Mouse (Mus musculus) myocyte (in vitro differentiated cells): ENCODE data around the gene Psmd11. TPM values are rescaled to one million over a fixed set of nuclear protein-coding genes. Genes with fewer than 3 reads are reported as not detected.

Experiments
- H3K27me3 ChIP-seq: one replicate; pipeline ENCODE4 v1.6.1; 2011; ENCODE audit not compliant: control insufficient read depth, insufficient read depth, insufficient read length
- H3K36me3 ChIP-seq: one replicate; pipeline ENCODE4 v1.6.1; 2011; ENCODE audit not compliant: control insufficient read depth, insufficient read depth
- H3K4me2 ChIP-seq: one replicate; pipeline ENCODE4 v1.6.1; 2011; ENCODE audit warnings: low read depth, control low read depth
- H3K4me3 ChIP-seq: one replicate; pipeline ENCODE4 v1.5.1; 2011; ENCODE audit warnings: mild to moderate bottlenecking, control low read depth, moderate library complexity
- H3K79me2 ChIP-seq: one replicate; pipeline ENCODE4 v1.6.1; 2011; ENCODE audit not compliant: control insufficient read depth, insufficient read depth
- H3ac ChIP-seq: one replicate; pipeline ENCODE4 v1.6.1; 2011; ENCODE audit not compliant: control insufficient read depth, insufficient read length
- CEBPB ChIP-seq: IDR thresholded peaks from 2 replicates; pipeline ENCODE4 v1.6.1; 2011; ENCODE audit warnings: mild to moderate bottlenecking, moderate library complexity; ENCODE audit not compliant: poor library complexity, insufficient read depth, severe bottlenecking
- E2F4 ChIP-seq: IDR thresholded peaks from one replicate; pipeline ENCODE4 v1.6.1; 2011; ENCODE audit warnings: mild to moderate bottlenecking, control low read depth, moderate library complexity; ENCODE audit not compliant: insufficient read depth
- MAX ChIP-seq: IDR thresholded peaks from one replicate; pipeline ENCODE4 v1.6.1; 2011; ENCODE audit warnings: low read depth, mild to moderate bottlenecking, control low read depth
- MYOD1 ChIP-seq, 3 experiments: IDR thresholded peaks; one replicate each; pipeline ENCODE4 v1.6.1; 2011; ENCODE audit warnings: control low read depth in 2 of 3, low read depth in 2 of 3, mild to moderate bottlenecking in 2 of 3, moderate library complexity in 1 of 3; ENCODE audit not compliant: insufficient read length in 2 of 3, control insufficient read depth in 1 of 3
- MYOG ChIP-seq, 3 experiments: IDR thresholded peaks; one replicate each; pipeline ENCODE4 v1.6.1; 2011; ENCODE audit warnings: control low read depth in 2 of 3, low read depth in 2 of 3, mild to moderate bottlenecking in 2 of 3; ENCODE audit not compliant: insufficient read length in 2 of 3, control insufficient read depth in 1 of 3, insufficient read depth in 1 of 3
- POLR2A ChIP-seq: IDR thresholded peaks from one replicate; pipeline ENCODE4 v1.6.1; 2011; ENCODE audit warnings: low read depth, mild to moderate bottlenecking, control low read depth, moderate library complexity; ENCODE audit not compliant: insufficient read length
- POLR2AphosphoS2 ChIP-seq: IDR thresholded peaks from one replicate; pipeline ENCODE4 v1.6.1; 2011; ENCODE audit warnings: low read depth, control low read depth; ENCODE audit not compliant: insufficient read length
- REST ChIP-seq: IDR thresholded peaks from one replicate; pipeline ENCODE4 v1.6.1; 2011; ENCODE audit warnings: mild to moderate bottlenecking, control low read depth, moderate library complexity; ENCODE audit not compliant: insufficient read depth, insufficient read length
- SRF ChIP-seq: IDR thresholded peaks from one replicate; pipeline ENCODE4 v1.6.1; 2011; ENCODE audit warnings: low read depth; ENCODE audit not compliant: control insufficient read depth, insufficient read length
- TCF12 ChIP-seq: IDR thresholded peaks from one replicate; pipeline ENCODE4 v1.6.1; 2011; ENCODE audit warnings: mild to moderate bottlenecking, control low read depth; ENCODE audit not compliant: poor library complexity, insufficient read depth, severe bottlenecking
- TCF3 ChIP-seq: IDR thresholded peaks from one replicate; pipeline ENCODE4 v1.6.1; 2011; ENCODE audit warnings: low read depth, control low read depth; ENCODE audit not compliant: insufficient read length
- USF1 ChIP-seq: IDR thresholded peaks from one replicate; pipeline ENCODE4 v1.6.1; 2011; ENCODE audit warnings: low read depth, mild to moderate bottlenecking, control low read depth, moderate library complexity
- polyA plus RNA-seq: library from polyadenylated mRNA; unstranded; fragments of >200 nt; fragmentation: generic; extraction: Trizol; gene quantifications from one replicate; pipeline ENCODE4 v1.2.1, GENCODE M21; 2012; ENCODE audit warnings: missing spikeins

Gene Psmd11
- polyA plus RNA-seq, 1 experiment, result 74.9 TPM

GRCm38 (mm10) chr11:80474846-80475245 is 46.4 kb downstream of the Psmd11 start:
- H3K79me2 ChIP-seq, result peaks cover 26% of the 10 kb centered on the region
- no peak overlapping the region for H3ac ChIP-seq
- peaks cover 24% of the 10 kb centered on the region for H3K36me3 ChIP-seq
- no peak overlapping the region for H3K4me2 ChIP-seq
- no peaks in the 10 kb centered on the region for H3K27me3 ChIP-seq
- H3K4me3 ChIP-seq, result no peak overlapping the region
- peak; percentile 47 for TF ChIP-seq POLR2AphosphoS2
- no peak for TF ChIP-seq TCF3

- H3ac ChIP-seq, result no peak overlapping the region
- H3K4me3 ChIP-seq, result no peak overlapping the region
- H3K79me2 ChIP-seq, result peaks cover 33% of the 10 kb centered on the region
- peaks cover 27% of the 10 kb centered on the region for H3K36me3 ChIP-seq
- H3K4me2 ChIP-seq, result no peak overlapping the region
- TF ChIP-seq MYOD1 (IDR thresholded peaks at IDR 0.05; ENCODE audit: control insufficient read depth in 1 of 3, insufficient read length in 2 of 3, low read depth in 2 of 3) (no peak), E2F4 (no peak), SRF (no peak), TCF3 (no peak), CEBPB (no peak), POLR2A (no peak), REST (no peak), MAX (no peak), USF1 (no peak), TCF12 (no peak), MYOG (IDR thresholded peaks at IDR 0.05; ENCODE audit: control insufficient read depth in 1 of 3, insufficient read depth in 1 of 3, insufficient read length in 2 of 3, low read depth in 2 of 3) (no peak), POLR2AphosphoS2 (no peak)
- H3K27me3 ChIP-seq, result no peaks in the 10 kb centered on the region
Measured at GRCm38 (mm10) chr11:80475544-80475943, 47.1 kb downstream of the Psmd11 start.

- Histone ChIP-seq H3K79me2 (peaks cover 43% of the 10 kb centered on the region), H3ac (peak within 1 kb of the TSS; percentile 55), H3K4me2 (peak within 1 kb of the TSS; percentile 90), H3K27me3 (no peaks in the 10 kb centered on the region), H3K36me3 (peaks cover 26% of the 10 kb centered on the region), H3K4me3 (peak within 1 kb of the TSS; percentile 72)
- TF ChIP-seq USF1 (peak; percentile 5), TCF3 (no peak), E2F4 (peak; percentile 24), MAX (no peak), CEBPB (no peak), MYOG (IDR thresholded peaks at IDR 0.05; ENCODE audit: control insufficient read depth in 1 of 3, insufficient read depth in 1 of 3, insufficient read length in 2 of 3, low read depth in 2 of 3) (peak in 1 of 3 experiments; percentile 39), POLR2AphosphoS2 (peak; percentile 70), SRF (peak; percentile 28), MYOD1 (IDR thresholded peaks at IDR 0.05; ENCODE audit: control insufficient read depth in 1 of 3, insufficient read length in 2 of 3, low read depth in 2 of 3) (peak in 1 of 3 experiments; percentile 56), TCF12 (no peak), POLR2A (peak; percentile 81), REST (peak; percentile 48)
Measured at GRCm38 (mm10) chr11:80476222-80477189, 48.1 kb downstream of the Psmd11 start, which contains the start of gene Cdk5r1. Cdk5r1 (plus strand) TSS chr11:80477023.

DNA sequence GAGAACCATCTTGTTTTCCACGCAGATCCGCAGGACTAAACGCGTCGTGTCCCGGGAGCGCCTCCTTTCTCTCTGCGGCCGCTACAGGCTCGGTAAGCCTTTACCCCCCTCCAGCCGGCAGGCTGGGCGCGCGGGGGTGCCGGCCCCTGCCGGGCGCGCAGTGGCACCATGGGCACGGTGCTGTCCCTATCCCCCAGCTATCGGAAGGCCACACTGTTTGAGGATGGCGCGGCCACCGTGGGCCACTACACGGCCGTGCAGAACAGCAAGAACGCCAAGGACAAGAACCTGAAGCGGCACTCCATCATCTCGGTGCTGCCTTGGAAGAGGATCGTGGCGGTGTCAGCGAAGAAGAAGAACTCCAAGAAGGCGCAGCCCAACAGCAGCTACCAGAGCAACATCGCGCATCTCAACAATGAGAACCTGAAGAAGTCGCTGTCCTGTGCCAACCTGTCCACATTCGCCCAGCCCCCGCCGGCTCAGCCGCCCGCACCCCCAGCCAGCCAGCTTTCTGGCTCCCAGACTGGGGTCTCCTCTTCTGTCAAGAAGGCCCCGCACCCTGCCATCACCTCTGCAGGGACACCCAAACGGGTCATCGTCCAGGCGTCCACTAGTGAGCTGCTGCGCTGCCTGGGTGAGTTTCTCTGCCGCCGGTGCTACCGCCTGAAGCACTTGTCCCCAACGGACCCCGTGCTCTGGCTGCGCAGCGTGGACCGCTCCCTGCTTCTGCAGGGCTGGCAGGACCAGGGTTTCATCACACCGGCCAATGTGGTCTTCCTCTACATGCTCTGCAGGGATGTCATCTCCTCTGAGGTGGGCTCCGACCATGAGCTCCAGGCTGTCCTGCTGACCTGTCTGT is 49.2 kb downstream of the Psmd11 start:
- peak overlapping the region; percentile 55 for H3ac ChIP-seq
- H3K27me3 ChIP-seq, result no peaks in the 10 kb centered on the region
- peak overlapping the region; percentile 90 for H3K4me2 ChIP-seq
- TF ChIP-seq E2F4 (no peak), POLR2AphosphoS2 (peak; percentile 50), CEBPB (no peak), MYOD1 (IDR thresholded peaks at IDR 0.05; ENCODE audit: control insufficient read depth in 1 of 3, insufficient read length in 2 of 3, low read depth in 2 of 3) (no peak)
- peak overlapping the region; percentile 72 for H3K4me3 ChIP-seq
- peaks cover 43% of the 10 kb centered on the region for H3K79me2 ChIP-seq
- peaks cover 20% of the 10 kb centered on the region for H3K36me3 ChIP-seq
